Mouse (Mus musculus) ES-Bruce4 (cell line): Measurements from ENCODE around the gene Grm4. TPM values are rescaled to one million over a fixed set of nuclear protein-coding genes. Genes with fewer than 3 reads are reported as not detected.
A peak's percentile ranks its signal among the peaks of the same experiment; 100 is the strongest.

Experiments
- H3K27ac ChIP-seq: 2 replicates; pipeline ENCODE4 v1.5.1; 2012; ENCODE audit warnings: low read length, inconsistent platforms; ENCODE audit not compliant: insufficient read depth
- H3K27me3 ChIP-seq: 2 replicates; pipeline ENCODE4 v1.6.1; 2012; ENCODE audit warnings: mild to moderate bottlenecking, low read length, inconsistent platforms; ENCODE audit not compliant: control insufficient read depth, poor library complexity, insufficient read depth, severe bottlenecking
- H3K36me3 ChIP-seq: 2 replicates; pipeline ENCODE4 v1.6.1; 2012; ENCODE audit warnings: inconsistent platforms, mild to moderate bottlenecking, low read length, moderate library complexity; ENCODE audit not compliant: control insufficient read depth, poor library complexity, insufficient read depth, severe bottlenecking
- H3K4me1 ChIP-seq: one replicate; pipeline ENCODE4 v1.8.1; 2011; ENCODE audit warnings: low read length; ENCODE audit not compliant: control insufficient read depth, insufficient read depth
- H3K4me3 ChIP-seq: 2 replicates; pipeline ENCODE4 v1.5.1; 2011; ENCODE audit warnings: low read depth, mild to moderate bottlenecking, low read length
- H3K9ac ChIP-seq: 2 replicates; pipeline ENCODE4 v1.6.1; 2012; ENCODE audit warnings: low read depth, mild to moderate bottlenecking, inconsistent platforms; ENCODE audit not compliant: poor library complexity, severe bottlenecking
- H3K9me3 ChIP-seq: replicated peaks from 2 replicates; pipeline ENCODE4 v1.6.1; 2012; ENCODE audit warnings: mild to moderate bottlenecking, low read length, inconsistent platforms; ENCODE audit not compliant: control insufficient read depth, poor library complexity, insufficient read depth, severe bottlenecking
- CTCF ChIP-seq: IDR thresholded peaks from one replicate; pipeline ENCODE4 v1.8.1; 2011; ENCODE audit warnings: low read depth, low read length
- EP300 ChIP-seq: IDR thresholded peaks from 2 replicates; pipeline ENCODE4 v1.6.1; 2011; ENCODE audit warnings: low read depth, low read length; ENCODE audit not compliant: insufficient read depth
- POLR2A ChIP-seq: IDR thresholded peaks from one replicate; pipeline ENCODE4 v1.8.1; 2011; ENCODE audit warnings: low read length; ENCODE audit not compliant: insufficient read depth
- polyA plus RNA-seq: library from polyadenylated mRNA; stranded (reverse); fragments of >200 nt; gene quantifications from 2 replicates; pipeline ENCODE4 v1.2.4, GENCODE M21; 2011; ENCODE audit warnings: low read depth; ENCODE audit not compliant: missing spikeins, insufficient read depth, insufficient read length

The Grm4 gene
- polyA plus RNA-seq, 1 experiment: 0.63 TPM

- Histone ChIP-seq H3K9me3 (no peaks in the 10 kb centered on the region), H3K36me3 (no peaks in the 10 kb centered on the region), H3K9ac (no peak overlapping the region), H3K4me3 (no peak overlapping the region), H3K4me1 (no peaks in the 10 kb centered on the region), H3K27ac (no peak overlapping the region), H3K27me3 (no peaks in the 10 kb centered on the region)
- TF ChIP-seq CTCF (no peak), POLR2A (no peak), EP300 (no peak)
These were observed 24.8 kb upstream of the Grm4 start for GRCm38 (mm10) chr17:27545991-27546390.

GRCm38 (mm10) chr17:27544551-27544950 lies 23.3 kb upstream of the Grm4 start:
- no peaks in the 10 kb centered on the region for H3K36me3 ChIP-seq
- H3K4me3 ChIP-seq: no peak overlapping the region
- H3K9ac ChIP-seq: no peak overlapping the region
- no peaks in the 10 kb centered on the region for H3K27me3 ChIP-seq
- no peak overlapping the region for H3K27ac ChIP-seq
- no peaks in the 10 kb centered on the region for H3K9me3 ChIP-seq
- TF ChIP-seq EP300 (no peak), CTCF (no peak), POLR2A (no peak)
- H3K4me1 ChIP-seq: no peaks in the 10 kb centered on the region

- H3K27me3 ChIP-seq: no peaks in the 10 kb centered on the region
- TF ChIP-seq CTCF (no peak), POLR2A (no peak), EP300 (no peak)
- H3K27ac ChIP-seq: no peak overlapping the region
- no peaks in the 10 kb centered on the region for H3K9me3 ChIP-seq
- no peaks in the 10 kb centered on the region for H3K4me1 ChIP-seq
- no peaks in the 10 kb centered on the region for H3K36me3 ChIP-seq
- H3K9ac ChIP-seq: no peak overlapping the region
- no peak overlapping the region for H3K4me3 ChIP-seq
These were observed 20.8 kb upstream of the Grm4 start for GRCm38 (mm10) chr17:27541984-27542383.

GRCm38 (mm10) chr17:27541261-27541660 lies 20.1 kb upstream of the Grm4 start:
- Histone ChIP-seq H3K4me3 (peak overlapping the region; percentile 2; the same call in 1 of the 2 replicates), H3K4me1 (no peaks in the 10 kb centered on the region), H3K27ac (no peak overlapping the region), H3K27me3 (no peaks in the 10 kb centered on the region), H3K9me3 (no peaks in the 10 kb centered on the region), H3K36me3 (no peaks in the 10 kb centered on the region), H3K9ac (no peak overlapping the region)
- TF ChIP-seq EP300 (no peak), POLR2A (no peak), CTCF (no peak)

GRCm38 (mm10) chr17:27534718-27535117 lies 13.5 kb upstream of the Grm4 start:
- peak; percentile 99 for TF ChIP-seq CTCF
- no peak for TF ChIP-seq POLR2A
- 0 out of 2 replicates have a peak, but pooled peaks have one; percentile 39 for TF ChIP-seq EP300
- Histone ChIP-seq H3K4me3 (no peak overlapping the region), H3K9me3 (no peaks in the 10 kb centered on the region), H3K27ac (no peak overlapping the region), H3K4me1 (no peaks in the 10 kb centered on the region), H3K36me3 (no peaks in the 10 kb centered on the region), H3K9ac (no peak overlapping the region), H3K27me3 (no peaks in the 10 kb centered on the region)

- H3K27me3 ChIP-seq: no peaks in the 10 kb centered on the region
- peak; percentile 37 for TF ChIP-seq CTCF
- no peak for TF ChIP-seq POLR2A
- H3K4me1 ChIP-seq: peaks cover 6% of the 10 kb centered on the region
- no peak overlapping the region for H3K9ac ChIP-seq
- H3K4me3 ChIP-seq: no peak overlapping the region
- H3K36me3 ChIP-seq: no peaks in the 10 kb centered on the region
- H3K27ac ChIP-seq: no peak overlapping the region
- H3K9me3 ChIP-seq: no peaks in the 10 kb centered on the region
These were observed 12.2 kb upstream of the Grm4 start for GRCm38 (mm10) chr17:27533354-27533753.
